Mouse (Mus musculus) bone marrow, adult 2 months (tissue): ENCODE measurements at regions not wholly inside any gene's neighbourhood (a gene's known extent, or its start where the extent isn't known, plus 50 kb on each side); places are given as distances from the start of the nearest gene placed in this dataset.

Source experiments
- H3K27ac ChIP-seq: fragments of 200-500 bp; 2 replicates; pipeline ENCODE4 v1.5.1; 2012; ENCODE audit warnings: low read depth, mild to moderate bottlenecking, control low read depth, inconsistent platforms, low read length; ENCODE audit not compliant: control insufficient read depth, poor library complexity, insufficient read depth
- H3K4me1 ChIP-seq: fragments of 200-500 bp; 2 replicates; pipeline ENCODE4 v1.6.1; 2011; ENCODE audit warnings: low read length; ENCODE audit not compliant: control insufficient read depth, insufficient read depth
- H3K4me3 ChIP-seq: fragments of 200-500 bp; replicated peaks from 2 replicates; pipeline ENCODE3; 2011; ENCODE audit warnings: mild to moderate bottlenecking, low read depth, low read length, control low read depth; ENCODE audit not compliant: control insufficient read depth
- CTCF ChIP-seq: fragments of 200-500 bp; IDR thresholded peaks from 2 replicates; pipeline ENCODE4 v1.5.1; 2011; ENCODE audit warnings: low read length, control low read depth; ENCODE audit not compliant: control insufficient read depth, insufficient read depth
- POLR2A ChIP-seq: fragments of 200-500 bp; IDR thresholded peaks from 2 replicates; pipeline ENCODE4 v1.6.1; 2011; ENCODE audit warnings: low read depth, mild to moderate bottlenecking, control low read depth, low read length, borderline replicate concordance; ENCODE audit not compliant: control insufficient read depth
- WGBS: fragments of 180-500 bp; shearing (Covaris S2); methylation state at CpG from one replicate; pipeline ENCODE4 v1.1.7; 2018; 5-methylcytosine and 5-hydroxymethylcytosine counted together

GRCm38 (mm10) chr5:133600630-133601029 lies 498.9 kb upstream of the Castor2 start:
- TF ChIP-seq POLR2A (no peak), CTCF (no peak)
- Histone ChIP-seq H3K27ac (no peak overlapping the region), H3K4me1 (no peaks in the 10 kb centered on the region), H3K4me3 (no peak overlapping the region)
- WGBS: 57% methylated on average over 5 of the region's 5 CpGs

GRCm38 (mm10) chr5:133598105-133598504 lies 501.4 kb upstream of the Castor2 start:
- no peaks in the 10 kb centered on the region for H3K4me1 ChIP-seq
- no peak overlapping the region for H3K4me3 ChIP-seq
- H3K27ac ChIP-seq: no peak overlapping the region
- WGBS: 72% methylated on average over 3 of the region's 3 CpGs
- TF ChIP-seq CTCF: no peak
- no peak for TF ChIP-seq POLR2A

- no peak overlapping the region for H3K27ac ChIP-seq
- no peak overlapping the region for H3K4me3 ChIP-seq
- no peaks in the 10 kb centered on the region for H3K4me1 ChIP-seq
- TF ChIP-seq CTCF: no peak
- TF ChIP-seq POLR2A: no peak
Measured at GRCm38 (mm10) chr5:133586492-133586891, 513.0 kb upstream of the Castor2 start.

GRCm38 (mm10) chr5:133585181-133585580 lies 514.3 kb upstream of the Castor2 start:
- Histone ChIP-seq H3K4me1 (no peaks in the 10 kb centered on the region), H3K4me3 (no peak overlapping the region), H3K27ac (no peak overlapping the region)
- no peak for TF ChIP-seq POLR2A
- no peak for TF ChIP-seq CTCF
- 21% methylated on average over 3 of the region's 3 CpGs for WGBS

GRCm38 (mm10) chr5:133576595-133576994 lies 522.9 kb upstream of the Castor2 start:
- WGBS: 82% methylated on average over 6 of the region's 6 CpGs
- H3K4me1 ChIP-seq: no peaks in the 10 kb centered on the region
- H3K4me3 ChIP-seq: no peak overlapping the region
- TF ChIP-seq CTCF (no peak), POLR2A (no peak)
- H3K27ac ChIP-seq: no peak overlapping the region

GRCm38 (mm10) chr5:133569096-133569495 lies 530.4 kb upstream of the Castor2 start:
- no peak overlapping the region for H3K4me3 ChIP-seq
- TF ChIP-seq CTCF: no peak
- no peak for TF ChIP-seq POLR2A
- H3K4me1 ChIP-seq: no peaks in the 10 kb centered on the region
- WGBS: 75% methylated on average over 2 of the region's 2 CpGs
- H3K27ac ChIP-seq: no peak overlapping the region

GRCm38 (mm10) chr5:133566506-133566905 lies 533.0 kb upstream of the Castor2 start:
- WGBS: 52% methylated on average over 4 of the region's 4 CpGs
- TF ChIP-seq POLR2A (no peak), CTCF (no peak)
- Histone ChIP-seq H3K27ac (no peak overlapping the region), H3K4me3 (no peak overlapping the region), H3K4me1 (no peaks in the 10 kb centered on the region)

- WGBS: 77% methylated on average over 7 of the region's 7 CpGs
- no peak for TF ChIP-seq POLR2A
- no peak for TF ChIP-seq CTCF
- no peaks in the 10 kb centered on the region for H3K4me1 ChIP-seq
- H3K4me3 ChIP-seq: no peak overlapping the region
- no peak overlapping the region for H3K27ac ChIP-seq
Measured at GRCm38 (mm10) chr5:133550657-133551056, 548.9 kb upstream of the Castor2 start.

- Histone ChIP-seq H3K4me3 (no peak overlapping the region), H3K27ac (no peak overlapping the region), H3K4me1 (no peaks in the 10 kb centered on the region)
- TF ChIP-seq CTCF (no peak), POLR2A (no peak)
Measured at GRCm38 (mm10) chr5:133542217-133542616, 557.3 kb upstream of the Castor2 start.

GRCm38 (mm10) chr5:133532678-133533077 lies 566.8 kb upstream of the Castor2 start:
- TF ChIP-seq POLR2A: no peak
- no peak for TF ChIP-seq CTCF
- H3K4me3 ChIP-seq: no peak overlapping the region
- no peaks in the 10 kb centered on the region for H3K4me1 ChIP-seq
- H3K27ac ChIP-seq: no peak overlapping the region
